Mouse (Mus musculus) heart, embryonic 10.5 days (tissue): ENCODE data around the gene Cep164. TPM values are rescaled to one million over a fixed set of nuclear protein-coding genes. Genes with fewer than 3 reads are reported as not detected.
"Not testable (repeated sequence)": the region's sequence is repeated elsewhere in the genome, so short reads cannot be mapped to it uniquely, and the experiment has no call there.

Source experiments
- DNase-seq: peaks from one replicate; pipeline ENCODE4 v3.0.0-alpha.2; 2017; ENCODE audit warnings: low spot score
- H3K27ac ChIP-seq: fragments of 300-500 bp; sonication (generic); 2 replicates; pipeline ENCODE4 v1.5.1; 2016; ENCODE audit warnings: mild to moderate bottlenecking
- H3K27me3 ChIP-seq: fragments of 300-500 bp; sonication (generic); 2 replicates; pipeline ENCODE4 v1.6.1; 2016; ENCODE audit warnings: mild to moderate bottlenecking; ENCODE audit not compliant: poor library complexity, insufficient read depth, severe bottlenecking
- H3K36me3 ChIP-seq: fragments of 300-500 bp; sonication (generic); 2 replicates; pipeline ENCODE4 v1.6.1; 2016; ENCODE audit warnings: mild to moderate bottlenecking, moderate library complexity
- H3K4me1 ChIP-seq: fragments of 300-500 bp; sonication (generic); 2 replicates; pipeline ENCODE4 v1.6.1; 2016; ENCODE audit warnings: mild to moderate bottlenecking
- H3K4me3 ChIP-seq: fragments of 300-500 bp; sonication (generic); 2 replicates; pipeline ENCODE4 v1.5.1; 2016; ENCODE audit warnings: mild to moderate bottlenecking, moderate library complexity
- H3K9me3 ChIP-seq: fragments of 300-500 bp; sonication (generic); 2 replicates; pipeline ENCODE4 v1.6.1; 2016; ENCODE audit warnings: mild to moderate bottlenecking, moderate library complexity
- WGBS: fragments of 180-500 bp; shearing (Covaris S2); methylation state at CpG from one replicate; pipeline ENCODE4 v1.1.7; 2016; 5-methylcytosine and 5-hydroxymethylcytosine counted together
- polyA plus RNA-seq: library from polyadenylated mRNA; unstranded; fragments of >200 nt; fragmentation: Nextera tagmentation; extraction: Ambion mirVana; gene quantifications from 2 replicates; pipeline ENCODE4 v1.2.1, GENCODE M21; 2016

Gene Cep164
- polyA plus RNA-seq, 1 experiment from 2014 or later = 16.9 TPM

DNA sequence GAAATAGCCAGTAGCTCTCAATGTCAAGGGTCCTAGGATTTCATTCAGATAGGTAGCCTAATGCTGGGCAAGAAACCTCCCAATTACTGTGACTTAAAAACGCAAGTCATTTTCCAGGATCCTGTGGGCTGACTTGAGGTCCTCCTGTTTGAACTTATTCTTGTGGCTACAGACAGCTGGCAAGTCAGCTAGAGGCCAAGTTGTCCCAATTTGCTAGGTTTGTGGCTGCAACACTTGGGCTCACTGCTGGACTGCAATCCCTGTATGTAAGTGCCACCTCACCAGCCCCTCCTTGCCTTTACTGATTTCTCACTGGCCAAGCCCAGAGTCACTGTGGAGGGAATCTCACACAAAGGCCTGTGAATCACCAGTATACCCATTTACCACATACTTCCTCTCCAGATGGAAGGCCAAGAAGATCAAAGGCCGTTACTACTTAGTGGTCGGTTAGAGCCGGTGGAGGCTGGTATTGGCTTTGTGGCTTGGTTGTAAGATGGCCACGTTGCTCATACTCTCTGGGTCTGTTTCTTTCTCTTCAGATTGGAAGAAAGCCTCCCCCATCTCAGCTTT, 18.5 kb upstream of the Cep164 start:
- no peak overlapping the region for H3K27ac ChIP-seq
- H3K4me3 ChIP-seq = no peak overlapping the region
- peaks cover 38% of the 10 kb centered on the region for H3K4me1 ChIP-seq
- 0 out of 2 replicates have a peak, but pooled peaks cover 2% of the 10 kb centered on the region for H3K36me3 ChIP-seq
- H3K9me3 ChIP-seq = no peaks in the 10 kb centered on the region
- H3K27me3 ChIP-seq = no peaks in the 10 kb centered on the region
- 83% methylated on average over 5 of the region's 5 CpGs for WGBS
- no peak for DNase-seq

GRCm38 (mm10) chr9:45846176-45846575, 17.7 kb upstream of the Cep164 start:
- H3K27ac ChIP-seq, DNase-seq, H3K9me3 ChIP-seq, H3K4me3 ChIP-seq, H3K36me3 ChIP-seq, H3K27me3 ChIP-seq: not testable (repeated sequence)
- 79% methylated on average over 2 of the region's 2 CpGs for WGBS
- peaks cover 35% of the 10 kb centered on the region for H3K4me1 ChIP-seq

- DNase-seq = no peak
- Histone ChIP-seq H3K4me1 (peaks cover 35% of the 10 kb centered on the region), H3K36me3 (0 out of 2 replicates have a peak, but pooled peaks cover 2% of the 10 kb centered on the region), H3K27ac (no peak overlapping the region), H3K9me3 (no peaks in the 10 kb centered on the region), H3K4me3 (no peak overlapping the region), H3K27me3 (no peaks in the 10 kb centered on the region)
- 92% methylated on average over 3 of the region's 3 CpGs for WGBS
Measured at GRCm38 (mm10) chr9:45845541-45845940, 17.1 kb upstream of the Cep164 start.

DNA sequence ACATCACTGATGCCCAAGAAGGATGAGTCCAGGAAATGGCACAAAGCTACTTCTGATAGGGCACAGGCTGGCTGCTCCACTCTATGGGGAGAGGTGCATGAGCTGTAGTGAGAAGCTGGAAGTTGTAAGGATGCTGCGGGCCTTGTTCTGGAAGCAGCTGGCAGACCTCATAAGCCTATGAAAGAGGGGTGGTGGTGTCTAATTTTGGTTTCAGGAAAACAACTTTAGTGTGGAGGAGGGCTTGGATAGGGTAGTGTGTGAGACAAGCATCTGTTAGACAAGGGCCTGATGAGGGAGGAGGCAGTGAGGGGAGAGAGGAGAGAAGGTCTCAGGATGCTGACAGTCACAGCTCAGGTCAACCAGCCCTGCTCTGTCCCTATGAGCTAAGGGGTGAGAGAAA, 15.3 kb upstream of the Cep164 start:
- peaks cover 38% of the 10 kb centered on the region for H3K4me1 ChIP-seq
- WGBS = 79% methylated on average over 1 of the region's 1 CpGs
- no peak overlapping the region for H3K4me3 ChIP-seq
- no peaks in the 10 kb centered on the region for H3K27me3 ChIP-seq
- 0 out of 2 replicates have a peak, but pooled peaks cover 2% of the 10 kb centered on the region for H3K36me3 ChIP-seq
- DNase-seq = no peak
- no peaks in the 10 kb centered on the region for H3K9me3 ChIP-seq
- no peak overlapping the region for H3K27ac ChIP-seq

- Histone ChIP-seq H3K4me3 (no peak overlapping the region), H3K27me3 (no peaks in the 10 kb centered on the region), H3K27ac (no peak overlapping the region), H3K4me1 (peaks cover 32% of the 10 kb centered on the region), H3K36me3 (0 out of 2 replicates have a peak, but pooled peaks cover 2% of the 10 kb centered on the region), H3K9me3 (no peaks in the 10 kb centered on the region)
- WGBS = 84% methylated on average over 5 of the region's 5 CpGs
- no peak for DNase-seq
Measured at GRCm38 (mm10) chr9:45843007-45843406, 14.5 kb upstream of the Cep164 start.

DNA sequence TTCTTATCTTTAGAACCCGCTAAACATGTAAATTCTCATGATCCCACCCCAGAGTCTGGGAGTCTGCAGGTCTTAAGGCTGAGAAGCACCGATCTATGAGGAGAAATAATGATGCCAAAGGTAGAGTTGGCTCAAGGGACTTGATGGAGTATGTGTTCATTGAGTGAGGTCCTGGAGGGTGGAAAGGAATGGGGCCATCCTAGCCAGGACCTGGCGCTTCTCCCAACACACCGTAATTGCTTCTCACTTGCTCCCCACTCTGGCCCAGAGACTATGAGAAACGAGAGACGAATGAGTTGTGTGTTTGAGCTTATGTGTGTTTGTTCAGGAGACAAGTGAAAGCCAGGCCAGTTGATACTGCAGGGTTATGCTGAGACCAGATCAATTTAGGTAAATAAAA, 13.0 kb upstream of the Cep164 start:
- Histone ChIP-seq H3K4me3 (no peak overlapping the region), H3K36me3 (0 out of 2 replicates have a peak, but pooled peaks cover 2% of the 10 kb centered on the region), H3K4me1 (peaks cover 28% of the 10 kb centered on the region), H3K27me3 (no peaks in the 10 kb centered on the region), H3K27ac (no peak overlapping the region), H3K9me3 (no peaks in the 10 kb centered on the region)
- DNase-seq = no peak
- WGBS = 81% methylated on average over 6 of the region's 6 CpGs

DNA sequence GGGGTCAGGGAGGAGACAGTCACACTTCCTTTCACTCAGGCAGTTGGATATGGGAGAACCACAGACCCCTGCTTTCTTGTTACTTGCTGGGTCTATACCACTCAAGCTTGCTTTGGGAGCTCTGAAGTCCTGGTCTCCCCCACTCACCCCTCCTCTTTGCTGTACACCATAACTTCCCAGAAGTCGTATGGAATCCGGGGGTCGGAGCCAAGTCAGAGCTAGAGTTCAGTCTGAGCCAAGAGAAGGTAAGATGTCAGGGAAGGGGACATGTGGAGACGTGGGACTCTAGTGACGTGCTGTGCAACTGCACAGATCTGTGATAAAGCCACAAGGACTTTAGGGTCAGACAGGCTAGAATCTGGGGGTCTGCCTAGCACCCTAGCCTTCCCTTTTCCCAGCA, 11.8 kb upstream of the Cep164 start:
- WGBS = 62% methylated on average over 5 of the region's 5 CpGs
- Histone ChIP-seq H3K4me1 (peaks cover 28% of the 10 kb centered on the region), H3K36me3 (0 out of 2 replicates have a peak, but pooled peaks cover 2% of the 10 kb centered on the region), H3K27me3 (no peaks in the 10 kb centered on the region), H3K4me3 (peak overlapping the region; percentile 88), H3K27ac (peak overlapping the region; percentile 31; the same call in 1 of the 2 replicates), H3K9me3 (no peaks in the 10 kb centered on the region)
- DNase-seq = no peak

DNA sequence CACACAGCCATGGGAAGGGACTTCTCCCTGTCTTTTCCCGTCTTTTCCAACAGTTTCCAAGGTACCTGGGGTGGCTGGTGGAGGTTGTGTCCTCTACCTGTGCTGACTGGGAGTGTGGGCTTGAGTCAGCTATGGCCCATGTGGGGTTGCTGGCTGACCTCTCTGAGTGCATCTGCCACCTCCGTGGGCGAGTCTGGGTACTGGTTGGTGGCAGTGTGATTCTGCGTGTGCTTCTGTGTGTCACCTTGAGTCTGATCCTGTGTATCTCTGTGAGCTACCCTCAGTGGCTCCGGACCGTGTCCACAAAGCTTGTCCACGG, 11.4 kb upstream of the Cep164 start:
- no peaks in the 10 kb centered on the region for H3K27me3 ChIP-seq
- no peaks in the 10 kb centered on the region for H3K36me3 ChIP-seq
- 65% methylated on average over 7 of the region's 7 CpGs for WGBS
- no peaks in the 10 kb centered on the region for H3K9me3 ChIP-seq
- DNase-seq = no peak
- H3K27ac ChIP-seq = peak overlapping the region; percentile 31; the same call in 1 of the 2 replicates
- peaks cover 28% of the 10 kb centered on the region for H3K4me1 ChIP-seq
- peak overlapping the region; percentile 88 for H3K4me3 ChIP-seq

DNA sequence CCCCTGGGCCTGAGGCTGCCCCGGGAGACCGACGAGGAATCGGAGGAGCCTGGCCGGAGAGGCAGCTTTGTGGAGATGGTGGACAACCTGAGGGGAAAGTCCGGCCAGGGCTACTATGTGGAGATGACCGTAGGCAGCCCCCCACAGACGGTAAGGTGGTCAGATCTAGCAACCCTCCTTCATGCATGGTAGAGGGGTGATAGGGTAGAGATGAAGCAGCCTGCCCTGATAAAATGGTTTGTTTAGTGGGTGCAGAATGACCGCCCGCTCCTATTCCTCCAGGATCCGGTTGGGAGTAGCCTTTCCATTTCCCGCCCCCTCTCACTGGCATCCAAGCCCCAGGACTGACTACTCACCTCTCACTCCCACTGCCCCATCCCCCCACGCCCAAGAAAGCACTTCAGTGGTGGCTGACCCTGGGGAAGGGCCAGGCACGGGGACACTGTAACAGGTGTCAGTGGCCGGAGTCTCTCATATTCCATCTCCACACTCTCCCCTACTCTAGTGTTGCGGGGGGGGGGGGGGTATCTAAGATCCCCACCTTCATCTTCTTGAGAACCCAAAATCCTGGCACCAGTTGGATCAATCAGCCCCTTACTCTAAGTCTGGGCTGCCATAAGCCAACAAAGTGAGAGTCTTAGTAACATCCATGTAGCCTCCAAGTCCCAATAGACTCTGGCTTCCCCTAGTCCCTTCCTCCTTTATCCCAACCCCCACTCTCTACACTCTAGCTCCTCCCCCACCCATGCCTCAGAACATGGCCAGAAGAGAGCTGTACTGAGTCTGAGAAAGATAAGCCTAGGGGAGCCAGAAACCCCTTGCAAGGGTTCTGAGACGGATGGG, 10.9 kb upstream of the Cep164 start:
- WGBS = 6% methylated on average over 17 of the region's 17 CpGs
- Histone ChIP-seq H3K4me3 (peak overlapping the region; percentile 88), H3K36me3 (no peaks in the 10 kb centered on the region), H3K27me3 (no peaks in the 10 kb centered on the region), H3K27ac (peak overlapping the region; percentile 87), H3K9me3 (no peaks in the 10 kb centered on the region), H3K4me1 (peaks cover 28% of the 10 kb centered on the region)
- no peak for DNase-seq

GRCm38 (mm10) chr9:45838434-45839138, 10.1 kb upstream of the Cep164 start, which contains the start of gene Bace1:
Bace1 (plus strand) TSS chr9:45838580.
- DNase-seq = peak; percentile 93
- Histone ChIP-seq H3K27ac (peak within 1 kb of the TSS; percentile 87), H3K9me3 (no peaks in the 10 kb centered on the region), H3K27me3 (no peaks in the 10 kb centered on the region), H3K4me3 (peak within 1 kb of the TSS; percentile 88), H3K36me3 (no peaks in the 10 kb centered on the region), H3K4me1 (peaks cover 23% of the 10 kb centered on the region)
- under 1% methylated on average over 40 of the region's 40 CpGs for WGBS

GRCm38 (mm10) chr9:45838069-45838433, 9.6 kb upstream of the Cep164 start:
- Histone ChIP-seq H3K27me3 (no peaks in the 10 kb centered on the region), H3K4me1 (peaks cover 23% of the 10 kb centered on the region), H3K4me3 (peak overlapping the region; percentile 88), H3K27ac (no peak overlapping the region), H3K36me3 (no peaks in the 10 kb centered on the region), H3K9me3 (no peaks in the 10 kb centered on the region)
- DNase-seq = no peak
- WGBS = 19% methylated on average over 4 of the region's 4 CpGs

DNA sequence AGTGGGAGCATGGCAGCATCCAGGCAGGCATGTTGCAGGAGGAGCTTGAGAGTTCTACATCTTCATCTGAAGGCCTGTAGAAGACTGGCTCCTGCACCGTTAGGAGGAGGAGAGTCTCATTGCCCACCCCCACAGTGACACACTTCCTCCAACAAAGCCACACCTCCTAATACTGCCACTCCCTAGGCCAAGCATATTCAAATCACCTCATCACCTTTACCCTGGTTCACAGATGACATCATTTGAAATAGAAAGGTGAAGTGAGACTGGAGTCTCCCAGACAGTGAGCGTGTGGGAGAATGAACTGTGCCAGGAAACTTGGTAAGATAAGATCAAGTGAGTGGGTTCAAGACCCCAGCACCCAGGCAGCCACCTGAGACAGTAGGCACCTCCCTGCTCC, 5.0 kb upstream of the Cep164 start:
- H3K9me3 ChIP-seq = no peaks in the 10 kb centered on the region
- H3K4me3 ChIP-seq = no peak overlapping the region
- DNase-seq = no peak
- H3K27me3 ChIP-seq = no peaks in the 10 kb centered on the region
- WGBS = 87% methylated on average over 2 of the region's 2 CpGs
- no peaks in the 10 kb centered on the region for H3K36me3 ChIP-seq
- no peaks in the 10 kb centered on the region for H3K4me1 ChIP-seq
- no peak overlapping the region for H3K27ac ChIP-seq

DNA sequence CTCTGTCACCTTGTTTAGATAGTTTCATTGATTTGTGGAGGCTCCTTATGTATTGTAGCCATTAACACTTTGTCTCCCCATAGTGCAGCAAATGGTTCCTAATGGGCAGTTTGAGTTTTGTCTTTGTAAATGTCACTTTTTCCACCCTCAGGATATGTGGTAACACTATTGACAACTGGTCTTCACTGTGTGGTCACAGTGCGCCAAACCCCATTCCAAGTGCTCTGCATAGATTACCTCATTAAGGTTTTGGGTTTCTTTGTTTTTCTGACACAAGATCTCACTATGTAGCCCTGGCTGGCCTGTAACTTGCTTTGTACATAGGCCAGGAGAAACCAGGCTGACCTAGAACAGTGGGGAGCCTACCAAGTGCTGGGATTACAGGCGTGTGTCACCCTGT, 4.4 kb upstream of the Cep164 start:
- Histone ChIP-seq H3K4me3 (no peak overlapping the region), H3K27me3 (no peaks in the 10 kb centered on the region), H3K27ac (no peak overlapping the region), H3K4me1 (peaks cover 3% of the 10 kb centered on the region), H3K9me3 (no peaks in the 10 kb centered on the region), H3K36me3 (no peaks in the 10 kb centered on the region)
- WGBS = 87% methylated on average over 2 of the region's 2 CpGs
- DNase-seq = no peak
